Comparison of ENCODE assay signal across 8 mouse cellular contexts in the genomic region with DNA sequence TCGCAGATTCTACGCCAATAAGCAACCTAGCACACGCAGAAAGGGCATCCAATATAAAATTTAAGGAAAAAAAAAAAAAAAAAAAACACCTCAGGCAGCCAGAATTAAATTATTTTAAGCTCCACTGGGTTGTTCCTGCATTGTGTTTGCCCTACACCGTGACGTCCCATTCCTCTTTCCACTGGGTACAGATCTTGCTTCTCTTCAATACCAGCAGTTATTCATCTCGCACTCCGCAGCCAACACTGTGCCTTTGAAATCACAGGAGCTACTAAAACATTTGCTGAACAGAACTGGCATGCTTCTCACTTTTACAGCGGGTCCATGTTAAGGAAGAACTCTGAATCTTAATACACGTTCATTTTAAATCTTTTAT. TPM values are rescaled to one million over a fixed set of nuclear protein-coding genes. Genes with fewer than 3 reads are reported as not detected.
A peak's percentile ranks its signal among the peaks of the same experiment; 100 is the strongest.
DNase-seq lines count a peak whose midpoint lies in the region; ATAC-seq and TF ChIP-seq lines count a peak whose summit lies in the region.

No protein-coding gene starts in this region.

- no peaks in the 10 kb centered on the region; the same call in 1 of the 2 replicates for H3K36me3 ChIP-seq in testis, adult 2 months (ENCODE audit: control insufficient read depth, insufficient read depth, low read length)
- H3K36me3 ChIP-seq in intestine, embryonic 14.5 days (ENCODE audit: control insufficient read depth, insufficient read depth, low read length): no peaks in the 10 kb centered on the region
- H3K36me3 ChIP-seq in midbrain, embryonic 11.5 days (ENCODE audit: control insufficient read depth, insufficient read depth, low read length): no peaks in the 10 kb centered on the region

- no peaks in the 10 kb centered on the region; the same call in 1 of the 2 replicates for H3K4me1 ChIP-seq in testis, adult 2 months (ENCODE audit: control insufficient read depth, insufficient read depth, low read length)
- H3K4me1 ChIP-seq in intestine, embryonic 14.5 days (replicated peaks; ENCODE audit: control insufficient read depth, insufficient read depth, low read length): peaks cover 4% of the 10 kb centered on the region; the same call in 1 of the 2 replicates
- peaks cover 5% of the 10 kb centered on the region for H3K4me1 ChIP-seq in midbrain, embryonic 11.5 days (ENCODE audit: control insufficient read depth, insufficient read depth, low read length)

- DNase-seq in embryo, embryonic 10 days (ENCODE audit: low spot score): peak; percentile 18
- DNase-seq in embryo, embryonic 9.5 days (ENCODE audit: extremely low spot score): no peak
- no peak for DNase-seq in testis, postnatal 14 days (ENCODE audit: low spot score)
- DNase-seq in intestine, embryonic 14.5 days (ENCODE audit: low spot score): no peak
- peak; percentile 88 for DNase-seq in midbrain, embryonic 11.5 days (ENCODE audit: low spot score, missing footprints)
- no peak for DNase-seq in thymus, adult 18-20 months
- no peak for DNase-seq in gastrocnemius, adult 18-20 months (ENCODE audit: low spot score)

- H3K27ac ChIP-seq in testis, adult 2 months (ENCODE audit: control insufficient read depth, insufficient read depth, low read depth, low read length): peak overlapping the region; percentile 73
- H3K27ac ChIP-seq in intestine, embryonic 14.5 days (ENCODE audit: low read depth): peak overlapping the region; percentile 87
- H3K27ac ChIP-seq in midbrain, embryonic 11.5 days (ENCODE audit: low read depth, low read length): peak overlapping the region; percentile 90

- 14% methylated on average over 9 of the region's 9 CpGs for WGBS in intestine, embryonic 14.5 days
- 9% methylated on average over 9 of the region's 9 CpGs for WGBS in midbrain, embryonic 11.5 days

- no peak for ATAC-seq in intestine, embryonic 14.5 days (replicated peaks; ENCODE audit: low FRiP score, low TSS enrichment, low read depth)
- ATAC-seq in midbrain, embryonic 11.5 days (ENCODE audit: low FRiP score): peak; percentile 38; the same call in 1 of the 2 replicates

- H3K9me3 ChIP-seq in intestine, embryonic 14.5 days (ENCODE audit: control insufficient read depth, low read length): peaks cover 4% of the 10 kb centered on the region; the same call in 1 of the 2 replicates
- H3K9me3 ChIP-seq in midbrain, embryonic 11.5 days (ENCODE audit: control insufficient read depth, low read length): no peaks in the 10 kb centered on the region; the same call in 1 of the 2 replicates

- no peak for TF ChIP-seq CTCF in testis, adult 2 months (IDR thresholded peaks at IDR 0.05; ENCODE audit: control insufficient read depth, insufficient read depth, insufficient replicate concordance, low read depth, low read length)

- no peak for TF ChIP-seq POLR2A in testis, adult 2 months (IDR thresholded peaks at IDR 0.05; ENCODE audit: control insufficient read depth, low read depth, low read length)

- H3K4me3 ChIP-seq in testis, adult 2 months (ENCODE audit: control insufficient read depth, low read depth, low read length): peak overlapping the region; percentile 99
- peak overlapping the region; percentile 83 for H3K4me3 ChIP-seq in intestine, embryonic 14.5 days (ENCODE audit: low read depth, low read length)
- peak overlapping the region; percentile 40 for H3K4me3 ChIP-seq in midbrain, embryonic 11.5 days (ENCODE audit: low read depth, low read length)

- peak overlapping the region; percentile 65 for H3K9ac ChIP-seq in intestine, embryonic 14.5 days (ENCODE audit: low read length)
- peak overlapping the region; percentile 55 for H3K9ac ChIP-seq in midbrain, embryonic 11.5 days (ENCODE audit: low read length)

- H3K27me3 ChIP-seq in testis, adult 2 months (ENCODE audit: control insufficient read depth, insufficient read depth, low read length): no peaks in the 10 kb centered on the region
- no peaks in the 10 kb centered on the region for H3K27me3 ChIP-seq in intestine, embryonic 14.5 days (replicated peaks; ENCODE audit: control insufficient read depth, insufficient read depth, low read length)
- H3K27me3 ChIP-seq in midbrain, embryonic 11.5 days (ENCODE audit: control insufficient read depth, insufficient read depth, low read length): no peaks in the 10 kb centered on the region

- H3K4me2 ChIP-seq in intestine, embryonic 14.5 days (ENCODE audit: low read length): peak overlapping the region; percentile 84
- H3K4me2 ChIP-seq in midbrain, embryonic 11.5 days: peak overlapping the region; percentile 73

RNA-seq across cellular contexts. Expression of a gene that starts 0.7 kb away (rescaled TPM):
- polyA plus RNA-seq in testis, adult 2 months (2012; rRNA removed): 6.0 and 7.1 TPM in 2 replicates
- polyA plus RNA-seq in intestine, embryonic 14.5 days (2014; fragmentation: Nextera tagmentation; extraction: Ambion mirVana): 31.6 and 32.6 TPM in 2 replicates
- polyA plus RNA-seq in midbrain, embryonic 11.5 days (2014; fragmentation: Nextera tagmentation; extraction: Ambion mirVana): 45.7 and 47.5 TPM in 2 replicates
- total RNA-seq in gastrocnemius, adult 18-20 months (2021): 10 to 100 TPM; 11.6 to 12.1 TPM

RNA-seq across cellular contexts. Expression of a gene that starts 39.7 kb away (rescaled TPM):
- polyA plus RNA-seq in testis, adult 2 months (2012; rRNA removed): 0.08 and 0.10 TPM in 2 replicates
- 0.31 and 0.42 TPM in 2 replicates for polyA plus RNA-seq in intestine, embryonic 14.5 days (2014; fragmentation: Nextera tagmentation; extraction: Ambion mirVana)
- polyA plus RNA-seq in midbrain, embryonic 11.5 days (2014; fragmentation: Nextera tagmentation; extraction: Ambion mirVana): 2.0 and 2.5 TPM in 2 replicates
- total RNA-seq in gastrocnemius, adult 18-20 months (2021): 1 to 10 TPM; 4.3 to 6.8 TPM

Comparison
In these comparisons a context has a peak if more than half of its experiments do, and no peak if none do; other contexts are left out.
1. DNase-seq: peak in embryo, embryonic 10 days (single experiment) and midbrain, embryonic 11.5 days (single experiment); none in embryo, embryonic 9.5 days (single experiment), testis, postnatal 14 days (single experiment), intestine, embryonic 14.5 days (single experiment), thymus, adult 18-20 months (0 of 2) and gastrocnemius, adult 18-20 months (single experiment).
2. H3K4me3 ChIP-seq: peak in every context shown above with its lines; median percentile 99 in testis, adult 2 months; 83 in intestine, embryonic 14.5 days; 40 in midbrain, embryonic 11.5 days.
3. Peak in every context shown above with its lines, with median percentiles within 50 percentile points of each other: H3K27ac ChIP-seq.